Mouse (Mus musculus) heart, embryonic 13.5 days (tissue): ENCODE data around the gene 1700001J03Rik. TPM values are rescaled to one million over a fixed set of nuclear protein-coding genes. Genes with fewer than 3 reads are reported as not detected.
"Not testable (repeated sequence)": the region's sequence is repeated elsewhere in the genome, so short reads cannot be mapped to it uniquely, and the experiment has no call there.

ENCODE experiments used
- ATAC-seq: fragments of 200-750 bp; cut with Nextera tagmentation; 2 replicates; pipeline ENCODE4 v1.8.0; 2017; ENCODE audit warnings: moderate TSS enrichment; ENCODE audit not compliant: insufficient number of reproducible peaks, low FRiP score, low TSS enrichment; ENCODE audit errors: extremely low read depth
- H3K27ac ChIP-seq: fragments of 300-500 bp; sonication (generic); replicated peaks from 2 replicates; pipeline ENCODE4 v1.5.1; 2015; ENCODE audit warnings: moderate library complexity, mild to moderate bottlenecking, inconsistent platforms
- H3K27me3 ChIP-seq: fragments of 300-500 bp; sonication (generic); replicated peaks from 2 replicates; pipeline ENCODE4 v1.6.1; 2015; ENCODE audit warnings: mild to moderate bottlenecking, inconsistent platforms
- H3K36me3 ChIP-seq: fragments of 300-500 bp; sonication (generic); 2 replicates; pipeline ENCODE4 v1.6.1; 2015; ENCODE audit warnings: mild to moderate bottlenecking, inconsistent platforms
- H3K4me1 ChIP-seq: fragments of 300-500 bp; sonication (generic); 2 replicates; pipeline ENCODE4 v1.6.1; 2015; ENCODE audit warnings: inconsistent platforms
- H3K4me2 ChIP-seq: fragments of 300-500 bp; sonication (generic); 2 replicates; pipeline ENCODE4 v1.6.1; 2015; ENCODE audit warnings: inconsistent platforms, mild to moderate bottlenecking, moderate library complexity
- H3K4me3 ChIP-seq: fragments of 300-500 bp; sonication (generic); 2 replicates; pipeline ENCODE4 v1.5.1; 2015; ENCODE audit warnings: moderate library complexity, mild to moderate bottlenecking, inconsistent platforms
- H3K9ac ChIP-seq: fragments of 300-500 bp; sonication (generic); 2 replicates; pipeline ENCODE4 v1.6.1; 2015; ENCODE audit warnings: inconsistent platforms, mild to moderate bottlenecking, moderate library complexity
- H3K9me3 ChIP-seq: fragments of 300-500 bp; sonication (generic); 2 replicates; pipeline ENCODE4 v1.6.1; 2016; ENCODE audit warnings: inconsistent platforms
- WGBS: fragments of 180-500 bp; shearing (Covaris S2); methylation state at CpG from one replicate; pipeline ENCODE4 v1.1.7; 2015; ENCODE audit warnings: mixed read lengths; 5-methylcytosine and 5-hydroxymethylcytosine counted together
- polyA plus RNA-seq: library from polyadenylated mRNA; unstranded; fragments of >200 nt; fragmentation: Nextera tagmentation; extraction: Ambion mirVana; gene quantifications from 2 replicates; pipeline ENCODE4 v1.2.1, GENCODE M21; 2015

1700001J03Rik gene
- polyA plus RNA-seq = not detected in 2 replicates

DNA sequence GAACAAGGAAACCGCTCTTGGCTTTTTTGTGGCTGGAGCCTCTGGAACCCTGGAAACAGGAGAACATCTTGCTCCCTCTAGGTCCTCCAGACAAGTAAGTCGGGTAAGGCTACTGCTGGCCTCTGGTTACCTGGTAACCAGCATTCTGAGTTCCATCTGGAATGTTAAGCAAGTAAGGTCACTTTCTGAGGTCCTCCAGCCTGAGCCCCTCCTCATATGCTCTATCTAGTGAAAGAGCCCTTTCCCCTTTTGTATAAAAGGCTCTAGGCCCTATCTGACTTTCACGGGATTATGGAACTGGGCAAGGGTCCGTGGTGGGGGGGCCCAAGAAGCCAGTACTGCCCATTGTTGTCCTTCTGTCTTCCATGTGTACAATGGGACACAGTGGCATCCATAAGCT is at the start of gene 1700001J03Rik:
1700001J03Rik (minus strand) TSS at position 101 of the 400 bp plus-strand sequence.
- H3K36me3 ChIP-seq, H3K9me3 ChIP-seq, ATAC-seq, H3K27ac ChIP-seq, H3K27me3 ChIP-seq, H3K9ac ChIP-seq, H3K4me3 ChIP-seq, H3K4me1 ChIP-seq, H3K4me2 ChIP-seq: not testable (repeated sequence)
- WGBS = 70% methylated on average over 4 of the region's 4 CpGs

DNA sequence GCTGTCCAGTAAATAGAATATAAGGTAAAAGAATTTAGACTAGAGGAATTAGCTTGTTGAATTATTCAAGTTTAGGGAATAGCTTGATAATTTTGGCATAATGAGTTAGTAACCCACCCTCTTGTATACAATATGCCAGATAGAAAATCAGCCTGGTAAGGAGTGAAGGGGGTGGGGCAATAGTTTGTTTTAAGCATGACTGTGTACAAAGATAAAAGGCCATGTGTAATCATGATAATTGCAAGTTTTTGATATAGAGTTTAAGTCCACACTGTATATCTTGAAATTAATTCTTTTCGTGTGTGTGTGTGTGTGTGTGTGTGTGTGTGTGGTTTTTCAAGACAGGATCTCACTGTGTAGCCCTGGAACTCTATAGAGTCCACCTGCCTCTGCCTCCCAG is 49.2 kb upstream of the 1700001J03Rik start:
- no peaks in the 10 kb centered on the region for H3K9me3 ChIP-seq
- peaks cover 47% of the 10 kb centered on the region for H3K4me1 ChIP-seq
- H3K36me3 ChIP-seq = peaks cover 10% of the 10 kb centered on the region; the same call in 1 of the 2 replicates
- no peak overlapping the region for H3K4me2 ChIP-seq
- ATAC-seq = no peak
- no peaks in the 10 kb centered on the region for H3K27me3 ChIP-seq
- H3K27ac ChIP-seq = no peak overlapping the region
- WGBS = 65% methylated on average over 1 of the region's 1 CpGs
- H3K9ac ChIP-seq = no peak overlapping the region
- no peak overlapping the region for H3K4me3 ChIP-seq

DNA sequence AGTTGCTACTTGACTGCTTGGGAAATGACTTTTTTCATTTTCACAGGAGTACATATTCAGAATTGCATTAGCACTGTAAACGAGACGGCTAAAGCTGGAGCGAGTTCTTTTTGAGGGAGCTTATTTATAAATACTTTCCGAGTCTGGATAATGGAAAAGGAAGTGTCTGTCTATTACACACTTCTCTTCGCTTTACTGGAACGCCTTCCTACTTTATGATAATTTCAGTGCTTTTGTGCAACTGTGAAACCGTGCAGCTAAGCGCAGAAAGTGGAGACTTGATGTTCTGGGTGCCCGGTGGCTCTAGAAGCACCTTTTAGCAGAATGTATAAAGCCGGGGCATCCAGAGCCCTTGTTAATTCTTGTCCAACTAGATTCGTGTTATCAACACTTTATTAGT is 47.7 kb upstream of the 1700001J03Rik start:
- Histone ChIP-seq H3K27me3 (no peaks in the 10 kb centered on the region), H3K27ac (no peak overlapping the region), H3K36me3 (peaks cover 5% of the 10 kb centered on the region; the same call in 1 of the 2 replicates), H3K9ac (peak overlapping the region; percentile 95), H3K4me1 (peaks cover 47% of the 10 kb centered on the region), H3K4me2 (peak overlapping the region; percentile 83), H3K9me3 (no peaks in the 10 kb centered on the region), H3K4me3 (peak overlapping the region; percentile 89)
- WGBS = 53% methylated on average over 11 of the region's 11 CpGs
- ATAC-seq = no peak

DNA sequence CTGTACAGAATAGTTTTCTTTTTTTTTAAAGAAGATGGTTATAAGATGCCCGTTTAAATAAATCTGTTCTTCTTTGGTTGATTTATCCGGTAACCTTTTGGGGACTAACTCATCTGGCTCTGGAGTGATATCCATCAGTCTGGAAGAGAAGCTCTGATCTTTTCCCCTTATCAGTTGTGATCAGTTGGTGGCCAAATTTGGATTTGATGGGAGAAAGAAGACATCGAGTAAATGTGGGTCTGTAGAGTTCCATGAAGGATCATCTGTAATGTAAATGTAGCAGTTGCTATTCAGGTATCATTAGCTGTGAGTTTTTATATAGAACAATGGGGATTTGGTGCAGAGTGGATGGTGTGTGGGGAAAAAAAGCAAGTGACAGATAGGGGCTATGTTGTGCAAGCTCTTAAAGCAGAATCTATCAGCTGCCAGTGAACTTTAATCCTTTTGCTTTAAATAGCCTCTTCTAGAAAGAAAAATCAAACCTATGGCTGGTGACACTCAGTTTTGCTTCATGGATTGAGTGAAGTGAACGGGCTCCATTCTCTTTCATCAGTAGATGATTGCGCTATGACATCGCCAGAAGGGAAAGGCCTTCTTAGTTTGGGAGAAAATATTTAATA is 47.1 kb upstream of the 1700001J03Rik start:
- Histone ChIP-seq H3K4me3 (peak overlapping the region; percentile 89), H3K4me1 (peaks cover 42% of the 10 kb centered on the region), H3K4me2 (peak overlapping the region; percentile 83), H3K27ac (peak overlapping the region; percentile 98; the same call in 1 of the 2 replicates), H3K9ac (peak overlapping the region; percentile 95), H3K9me3 (no peaks in the 10 kb centered on the region), H3K27me3 (no peaks in the 10 kb centered on the region), H3K36me3 (peaks cover 5% of the 10 kb centered on the region; the same call in 1 of the 2 replicates)
- WGBS = 35% methylated on average over 6 of the region's 6 CpGs
- ATAC-seq = no peak

DNA sequence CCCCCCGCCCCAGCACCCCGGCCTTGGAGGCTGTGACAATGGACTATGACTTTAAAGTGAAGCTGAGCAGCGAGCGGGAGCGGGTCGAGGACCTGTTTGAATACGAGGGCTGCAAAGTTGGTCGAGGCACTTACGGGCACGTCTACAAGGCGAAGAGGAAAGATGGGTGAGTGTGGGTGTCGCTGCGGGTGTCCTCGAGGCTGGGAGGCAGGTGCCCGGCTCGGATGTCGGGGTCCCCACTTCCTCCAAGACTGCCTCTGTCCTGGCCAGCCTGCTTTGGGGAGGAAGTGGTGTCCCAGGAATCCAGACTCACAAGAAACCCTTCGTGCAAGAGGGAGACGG is 46.5 kb upstream of the 1700001J03Rik start:
- Histone ChIP-seq H3K4me1 (peaks cover 37% of the 10 kb centered on the region), H3K9me3 (no peaks in the 10 kb centered on the region), H3K4me3 (peak overlapping the region; percentile 89), H3K27ac (peak overlapping the region; percentile 98), H3K36me3 (peaks cover 5% of the 10 kb centered on the region; the same call in 1 of the 2 replicates), H3K27me3 (no peaks in the 10 kb centered on the region), H3K4me2 (peak overlapping the region; percentile 83), H3K9ac (peak overlapping the region; percentile 95)
- peak; percentile 26; the same call in 1 of the 2 replicates for ATAC-seq
- WGBS = under 1% methylated on average over 19 of the region's 19 CpGs

DNA sequence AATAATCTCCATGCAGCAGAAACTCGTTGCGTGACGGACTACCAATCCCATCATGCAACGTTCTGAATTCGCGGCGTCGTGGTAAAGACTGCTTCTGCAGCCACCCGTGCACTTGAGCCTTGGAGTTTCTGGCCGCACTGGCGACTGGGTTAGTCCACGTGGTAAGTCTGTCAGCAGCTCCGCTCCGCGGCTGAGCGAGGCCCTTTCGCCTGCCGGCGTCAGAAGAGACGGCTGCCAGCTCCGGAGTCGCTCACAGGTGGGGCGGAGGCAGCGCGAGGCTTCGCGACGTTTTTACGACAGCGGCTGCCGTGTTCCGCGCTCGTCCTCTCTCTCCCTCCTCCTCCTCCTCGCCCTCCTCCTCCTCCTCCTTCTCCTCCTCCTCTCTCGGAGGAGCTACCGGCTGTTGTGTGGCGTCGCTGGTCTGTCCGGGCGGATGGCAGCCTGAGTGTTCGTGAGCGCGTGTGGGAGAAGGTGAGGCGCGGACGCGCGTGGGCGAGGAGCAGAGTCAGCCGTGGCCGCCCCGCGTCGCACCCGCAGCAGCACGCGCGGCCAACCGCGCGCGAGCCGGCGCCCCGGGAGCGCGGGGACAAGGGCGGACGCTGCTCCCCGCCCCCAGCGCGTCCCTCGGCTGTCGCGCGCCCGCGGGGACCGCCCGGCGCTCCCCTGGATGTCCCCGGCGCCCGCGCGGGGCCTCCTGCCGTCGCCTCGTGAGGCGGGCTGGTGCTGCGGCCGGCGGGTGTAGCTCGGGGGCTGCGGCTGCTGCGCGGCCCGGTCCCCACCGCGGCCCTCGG is 46.0 kb upstream of the 1700001J03Rik start, which contains the start of gene Cdk8:
Cdk8 (plus strand) TSS at position 367 of the 791 bp plus-strand sequence.
- no peaks in the 10 kb centered on the region for H3K9me3 ChIP-seq
- no peaks in the 10 kb centered on the region for H3K27me3 ChIP-seq
- H3K4me2 ChIP-seq = peak within 1 kb of the TSS; percentile 83
- H3K4me1 ChIP-seq = peaks cover 32% of the 10 kb centered on the region
- H3K27ac ChIP-seq = peak within 1 kb of the TSS; percentile 98
- H3K9ac ChIP-seq = peak within 1 kb of the TSS; percentile 95
- ATAC-seq = peak; percentile 87
- under 1% methylated on average over 59 of the region's 102 CpGs for WGBS
- peak within 1 kb of the TSS; percentile 89 for H3K4me3 ChIP-seq
- peaks cover 4% of the 10 kb centered on the region; the same call in 1 of the 2 replicates for H3K36me3 ChIP-seq

DNA sequence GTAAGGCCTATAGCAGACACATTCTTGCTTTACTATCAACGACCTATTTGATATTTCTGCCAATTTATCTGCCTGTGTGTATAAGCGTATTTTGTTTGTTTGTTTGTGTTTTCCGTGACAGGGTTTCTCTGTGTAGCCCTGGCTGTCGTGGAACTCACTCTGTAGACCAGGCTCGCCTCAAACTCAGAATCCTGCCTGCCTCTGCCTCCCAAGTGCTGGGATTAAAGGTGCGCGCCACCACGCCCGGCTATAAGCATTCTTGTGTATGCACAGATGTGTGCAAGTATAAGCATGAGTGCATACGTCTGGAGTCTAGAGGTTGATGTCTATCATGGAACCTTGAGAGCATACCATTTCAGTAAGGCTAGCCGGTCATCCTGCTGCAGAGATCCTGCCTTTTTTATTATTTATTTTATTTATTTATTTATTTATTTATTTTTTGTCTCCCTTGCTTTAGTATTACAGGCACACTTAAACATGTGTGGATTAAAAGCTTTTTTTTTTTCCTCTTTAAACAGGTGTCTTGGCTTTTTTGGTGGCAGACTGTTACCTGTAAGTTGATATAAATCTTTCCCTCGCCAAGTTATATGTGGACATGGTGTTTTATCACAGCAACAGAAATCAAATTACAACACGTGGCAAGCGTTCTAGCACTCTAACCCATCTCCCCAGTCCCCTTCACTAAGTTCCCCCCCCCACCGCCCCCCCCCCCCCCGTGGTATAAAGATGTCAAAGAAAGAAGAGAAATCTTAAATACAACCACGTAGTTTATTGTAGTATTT is 45.0 kb upstream of the 1700001J03Rik start:
- no peaks in the 10 kb centered on the region for H3K9me3 ChIP-seq
- 53% methylated on average over 17 of the region's 17 CpGs for WGBS

DNA sequence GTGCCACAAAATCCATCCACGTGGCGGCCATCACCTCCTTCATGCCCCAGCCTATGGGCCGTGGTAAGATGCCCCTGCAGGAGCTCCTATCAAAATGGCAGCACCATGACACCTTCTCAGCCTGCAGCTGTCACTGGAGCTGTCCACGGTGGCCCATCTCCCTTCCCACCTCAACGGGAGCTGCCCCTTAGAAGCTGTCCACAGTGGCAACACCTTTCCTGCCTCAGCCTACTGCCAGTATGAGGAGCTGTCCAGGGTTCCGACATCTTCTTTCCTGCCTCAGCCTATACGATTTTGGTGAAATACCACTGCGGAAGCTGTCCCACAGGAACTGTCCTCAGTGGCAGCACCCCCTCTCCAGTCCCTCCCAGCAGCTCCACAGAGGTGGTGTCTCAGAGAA is 42.4 kb upstream of the 1700001J03Rik start:
- no peak overlapping the region for H3K27ac ChIP-seq
- 75% methylated on average over 8 of the region's 8 CpGs for WGBS
- H3K4me1 ChIP-seq = peaks cover 5% of the 10 kb centered on the region
- no peak overlapping the region for H3K4me3 ChIP-seq
- no peaks in the 10 kb centered on the region for H3K36me3 ChIP-seq
- H3K9ac ChIP-seq = no peak overlapping the region
- no peak for ATAC-seq
- H3K27me3 ChIP-seq = no peaks in the 10 kb centered on the region
- H3K4me2 ChIP-seq = no peak overlapping the region
- no peaks in the 10 kb centered on the region for H3K9me3 ChIP-seq

More for the DNA sequence above, 45.0 kb upstream of the 1700001J03Rik start:
- Histone ChIP-seq H3K36me3 (no peaks in the 10 kb centered on the region), H3K4me3 (peak overlapping the region; percentile 89), H3K4me1 (peaks cover 23% of the 10 kb centered on the region), H3K4me2 (peak overlapping the region; percentile 83), H3K27me3 (no peaks in the 10 kb centered on the region), H3K27ac (peak overlapping the region; percentile 98), H3K9ac (peak overlapping the region; percentile 95)
- no peak for ATAC-seq

DNA sequence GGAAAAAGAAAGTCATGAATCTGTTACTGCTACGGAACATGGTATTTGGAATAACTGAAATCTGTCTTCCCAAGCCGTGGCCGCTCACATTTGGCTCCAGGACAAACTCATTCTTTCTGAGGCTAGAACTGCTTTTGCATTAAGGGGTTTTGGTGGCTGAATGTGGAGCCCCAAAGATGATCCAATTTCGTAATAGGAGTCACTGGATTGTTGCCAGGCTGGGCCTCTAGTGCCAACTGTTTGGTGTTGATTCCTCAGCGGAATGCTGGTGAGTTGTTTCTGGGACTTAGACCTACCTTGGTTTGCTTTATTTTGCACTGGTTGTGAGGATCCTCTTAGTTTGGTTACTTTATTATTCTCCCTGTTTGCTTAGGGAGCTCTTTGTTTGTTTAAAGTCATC is 38.7 kb upstream of the 1700001J03Rik start:
- 86% methylated on average over 5 of the region's 5 CpGs for WGBS
- no peak overlapping the region for H3K4me2 ChIP-seq
- H3K27ac ChIP-seq = no peak overlapping the region
- no peak overlapping the region for H3K9ac ChIP-seq
- H3K36me3 ChIP-seq = peaks cover 12% of the 10 kb centered on the region
- H3K4me1 ChIP-seq = peaks cover 18% of the 10 kb centered on the region
- H3K9me3 ChIP-seq = no peaks in the 10 kb centered on the region
- H3K27me3 ChIP-seq = no peaks in the 10 kb centered on the region
- ATAC-seq = no peak
- no peak overlapping the region for H3K4me3 ChIP-seq

DNA sequence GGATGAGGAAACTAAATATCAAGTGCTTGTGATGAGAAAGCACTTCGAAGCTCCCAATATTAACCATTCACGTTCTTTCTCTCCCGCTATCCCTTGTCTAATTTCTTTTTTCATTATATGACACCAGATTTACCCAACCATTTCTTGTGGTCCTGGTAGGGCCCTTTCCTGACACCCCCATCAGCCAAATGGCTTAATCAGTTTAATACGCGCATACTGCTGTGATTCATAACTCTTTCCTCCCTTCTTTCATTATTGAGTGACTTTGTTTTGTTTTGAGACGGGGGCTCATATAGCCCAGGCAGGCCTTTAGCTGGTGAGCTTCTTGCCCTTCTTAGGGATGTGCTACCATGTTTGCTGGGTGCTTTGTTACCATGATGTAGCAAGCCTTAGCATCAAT is 36.6 kb upstream of the 1700001J03Rik start:
- H3K9me3 ChIP-seq = no peaks in the 10 kb centered on the region
- peak overlapping the region; percentile 92 for H3K9ac ChIP-seq
- H3K4me3 ChIP-seq = peak overlapping the region; percentile 76
- peak overlapping the region; percentile 98 for H3K27ac ChIP-seq
- H3K4me1 ChIP-seq = peaks cover 18% of the 10 kb centered on the region
- H3K36me3 ChIP-seq = peaks cover 32% of the 10 kb centered on the region
- peak overlapping the region; percentile 84 for H3K4me2 ChIP-seq
- no peak for ATAC-seq
- WGBS = 35% methylated on average over 6 of the region's 6 CpGs
- H3K27me3 ChIP-seq = no peaks in the 10 kb centered on the region
